32 mouse cellular contexts compared by ENCODE assay signal in genomic region chr8:128471186-128471585, GRCm38 (mm10).
A peak's percentile ranks its signal among the peaks of the same experiment; 100 is the strongest.
DNase-seq lines count a peak whose midpoint lies in the region; ATAC-seq and TF ChIP-seq lines count a peak whose summit lies in the region.
"Had no signal": no experiment of that assay in that cellular context is flagged by ENCODE, and none has a peak within 500 bp of the region (broad histone marks: within the 10 kb centered on the region; RNA-seq: fewer than 3 reads in every experiment).

No protein-coding gene starts in this region.

- no peak overlapping the region for H3K27ac ChIP-seq in forebrain, embryonic 14.5 days (ENCODE audit: low read depth, low read length)
- H3K27ac ChIP-seq in forebrain, embryonic 11.5 days (ENCODE audit: low read depth, low read length) = no peak overlapping the region
- peak overlapping the region; percentile 65; the same call in 1 of the 2 replicates for H3K27ac ChIP-seq in heart, postnatal 0 days (ENCODE audit: low read depth)
- H3K27ac ChIP-seq in heart, embryonic 10.5 days = no peak overlapping the region
- H3K27ac ChIP-seq in forebrain, postnatal 0 days (ENCODE audit: low read depth, low read length) = no peak overlapping the region
- H3K27ac ChIP-seq: embryonic facial prominence, embryonic 10.5 days; embryonic facial prominence, embryonic 13.5 days; gastrocnemius, adult 2 months; hindbrain, embryonic 10.5 days; hindbrain, embryonic 13.5 days; intestine, embryonic 15.5 days had no signal

- no peaks in the 10 kb centered on the region for H3K27me3 ChIP-seq in forebrain, embryonic 14.5 days (replicated peaks; ENCODE audit: control insufficient read depth, insufficient read depth, low read length)
- no peaks in the 10 kb centered on the region for H3K27me3 ChIP-seq in forebrain, embryonic 11.5 days (ENCODE audit: control insufficient read depth, insufficient read depth, low read length)
- H3K27me3 ChIP-seq in heart, postnatal 0 days (ENCODE audit: control insufficient read depth, insufficient read depth, low read length) = no peaks in the 10 kb centered on the region
- H3K27me3 ChIP-seq in heart, embryonic 10.5 days (ENCODE audit: insufficient read depth, poor library complexity, severe bottlenecking) = no peaks in the 10 kb centered on the region
- H3K27me3 ChIP-seq in forebrain, postnatal 0 days (ENCODE audit: insufficient read depth, low read length) = no peaks in the 10 kb centered on the region
- H3K27me3 ChIP-seq: CH12.LX; embryonic facial prominence, embryonic 13.5 days; hindbrain, embryonic 13.5 days; intestine, embryonic 15.5 days; Patski had no signal

- H3K4me3 ChIP-seq in forebrain, embryonic 14.5 days (ENCODE audit: low read depth, low read length) = no peak overlapping the region
- no peak overlapping the region for H3K4me3 ChIP-seq in forebrain, embryonic 11.5 days (ENCODE audit: low read depth, low read length)
- H3K4me3 ChIP-seq in heart, postnatal 0 days (ENCODE audit: low read depth, low read length) = no peak overlapping the region
- no peak overlapping the region for H3K4me3 ChIP-seq in heart, embryonic 10.5 days
- H3K4me3 ChIP-seq in forebrain, postnatal 0 days (ENCODE audit: low read depth, low read length) = no peak overlapping the region
- H3K4me3 ChIP-seq: embryonic facial prominence, embryonic 10.5 days; embryonic facial prominence, embryonic 13.5 days; erythroblast, embryonic 14.5 days; gastrocnemius, adult 2 months; heart, adult 2 months; hindbrain, embryonic 10.5 days; hindbrain, embryonic 13.5 days; intestine, embryonic 15.5 days had no signal

- H3K9ac ChIP-seq in forebrain, embryonic 14.5 days (ENCODE audit: low read length) = no peak overlapping the region
- no peak overlapping the region for H3K9ac ChIP-seq in forebrain, embryonic 11.5 days (ENCODE audit: low read length)
- H3K9ac ChIP-seq in heart, postnatal 0 days (replicated peaks; ENCODE audit: low read depth, low read length) = no peak overlapping the region
- no peak overlapping the region for H3K9ac ChIP-seq in forebrain, postnatal 0 days
- H3K9ac ChIP-seq: embryonic facial prominence, embryonic 13.5 days; hindbrain, embryonic 13.5 days; intestine, embryonic 15.5 days had no signal

- H3K4me2 ChIP-seq in forebrain, embryonic 14.5 days (ENCODE audit: low read length) = no peak overlapping the region
- no peak overlapping the region for H3K4me2 ChIP-seq in forebrain, embryonic 11.5 days (ENCODE audit: low read depth, low read length, severe bottlenecking)
- H3K4me2 ChIP-seq in heart, postnatal 0 days (ENCODE audit: low read depth, low read length) = no peak overlapping the region
- no peak overlapping the region for H3K4me2 ChIP-seq in forebrain, postnatal 0 days (ENCODE audit: low read depth)
- H3K4me2 ChIP-seq: embryonic facial prominence, embryonic 13.5 days; heart, embryonic 11.5 days; hindbrain, embryonic 13.5 days; intestine, embryonic 15.5 days had no signal

- H3K4me1 ChIP-seq in forebrain, embryonic 14.5 days (ENCODE audit: control insufficient read depth, insufficient read depth, low read length) = no peaks in the 10 kb centered on the region
- no peaks in the 10 kb centered on the region for H3K4me1 ChIP-seq in forebrain, embryonic 11.5 days (replicated peaks; ENCODE audit: control insufficient read depth, insufficient read depth, low read length)
- H3K4me1 ChIP-seq in heart, postnatal 0 days (ENCODE audit: control insufficient read depth, insufficient read depth) = peaks cover 4% of the 10 kb centered on the region; the same call in 1 of the 2 replicates
- H3K4me1 ChIP-seq in heart, embryonic 10.5 days = 0 out of 2 replicates have a peak, but pooled peaks cover 3% of the 10 kb centered on the region
- H3K4me1 ChIP-seq in forebrain, postnatal 0 days (ENCODE audit: insufficient read depth) = no peaks in the 10 kb centered on the region
- H3K4me1 ChIP-seq: hindbrain, embryonic 13.5 days; intestine, embryonic 15.5 days had no signal

- no peak for TF ChIP-seq EP300 in heart, postnatal 0 days (IDR thresholded peaks at IDR 0.05; ENCODE audit: low read depth)

- WGBS in forebrain, embryonic 14.5 days = 75% methylated on average over 2 of the region's 2 CpGs
- WGBS in forebrain, embryonic 11.5 days = 86% methylated on average over 2 of the region's 2 CpGs
- 69% methylated on average over 2 of the region's 2 CpGs for WGBS in heart, postnatal 0 days
- 81% methylated on average over 2 of the region's 2 CpGs for WGBS in heart, embryonic 10.5 days
- 57% methylated on average over 2 of the region's 2 CpGs for WGBS in forebrain, postnatal 0 days

- peak; percentile 77 for DNase-seq in forebrain, embryonic 14.5 days (ENCODE audit: low spot score)
- DNase-seq in forebrain, embryonic 11.5 days (ENCODE audit: low spot score) = no peak
- DNase-seq in heart, postnatal 0 days (ENCODE audit: low spot score) = no peak
- no peak for DNase-seq in heart, embryonic 10.5 days (ENCODE audit: low spot score)
- peak; percentile 81 for DNase-seq in brain, embryonic 14.5 days (ENCODE audit: low read depth)
- DNase-seq in forebrain, postnatal 0 days = peak; percentile 23
- no peak for DNase-seq in thymus, postnatal 4 days
- DNase-seq: adrenal gland, postnatal 10 days; adrenal gland, postnatal 36 days; B cell, adult 2 months; cerebellum, adult 11-12 months; cerebellum, adult 8-10 months; cerebellum, postnatal 10 days; cerebellum, postnatal 36 days; embryo, embryonic 11 days; gastrocnemius, adult 2 months; gastrocnemius, postnatal 14 days; heart, adult 2 months; heart, postnatal 10 days; heart, postnatal 36 days; kidney, adult 11 months had no signal

- no peak for TF ChIP-seq CTCF in heart, postnatal 0 days (IDR thresholded peaks at IDR 0.05; ENCODE audit: low read depth)
- no peak for TF ChIP-seq CTCF in brain, embryonic 14.5 days (IDR thresholded peaks at IDR 0.05; ENCODE audit: borderline replicate concordance, extremely low read depth, insufficient read depth, insufficient read length)
- TF ChIP-seq CTCF in forebrain, postnatal 0 days (IDR thresholded peaks at IDR 0.05; ENCODE audit: low read depth) = no peak

- H3K9me3 ChIP-seq in forebrain, embryonic 14.5 days (replicated peaks; ENCODE audit: control insufficient read depth, low read length) = no peaks in the 10 kb centered on the region
- no peaks in the 10 kb centered on the region for H3K9me3 ChIP-seq in forebrain, embryonic 11.5 days (ENCODE audit: control insufficient read depth, low read length)
- H3K9me3 ChIP-seq in heart, postnatal 0 days (replicated peaks; ENCODE audit: control insufficient read depth, low read length) = no peaks in the 10 kb centered on the region
- H3K9me3 ChIP-seq in heart, embryonic 10.5 days = no peaks in the 10 kb centered on the region
- no peaks in the 10 kb centered on the region for H3K9me3 ChIP-seq in forebrain, postnatal 0 days (ENCODE audit: low read length)
- H3K9me3 ChIP-seq: embryonic facial prominence, embryonic 10.5 days; embryonic facial prominence, embryonic 13.5 days; G1E; hindbrain, embryonic 10.5 days; hindbrain, embryonic 13.5 days; intestine, embryonic 15.5 days had no signal

- TF ChIP-seq POLR2A in brain, embryonic 14.5 days (IDR thresholded peaks at IDR 0.05; ENCODE audit: borderline replicate concordance, extremely low read depth, insufficient read depth, insufficient read length, poor library complexity, severe bottlenecking) = no peak

- H3K36me3 ChIP-seq in forebrain, embryonic 14.5 days (ENCODE audit: control insufficient read depth, insufficient read depth, low read length) = peaks cover 16% of the 10 kb centered on the region; the same call in 1 of the 2 replicates
- H3K36me3 ChIP-seq in forebrain, embryonic 11.5 days (ENCODE audit: control insufficient read depth, insufficient read depth, low read length) = no peaks in the 10 kb centered on the region
- H3K36me3 ChIP-seq in heart, postnatal 0 days (replicated peaks; ENCODE audit: control insufficient read depth, insufficient read depth, low read length) = peaks cover 86% of the 10 kb centered on the region
- H3K36me3 ChIP-seq in heart, embryonic 10.5 days = peaks cover 71% of the 10 kb centered on the region
- peaks cover 13% of the 10 kb centered on the region; the same call in 1 of the 2 replicates for H3K36me3 ChIP-seq in forebrain, postnatal 0 days (ENCODE audit: insufficient read depth)
- H3K36me3 ChIP-seq: G1E; intestine, embryonic 15.5 days had no signal

- ATAC-seq in forebrain, embryonic 14.5 days = peak; percentile 85
- no peak for ATAC-seq in forebrain, embryonic 11.5 days (replicated peaks; ENCODE audit: low FRiP score)
- ATAC-seq in heart, postnatal 0 days (ENCODE audit: insufficient read depth, low read depth) = no peak
- peak; percentile 80 for ATAC-seq in forebrain, postnatal 0 days
- ATAC-seq: hindbrain, embryonic 16.5 days; intestine, embryonic 15.5 days; Patski had no signal

Comparison
In these comparisons a context has a peak if more than half of its experiments do, and no peak if none do; other contexts are left out.
1. ATAC-seq: peak in forebrain, embryonic 14.5 days (single experiment) and forebrain, postnatal 0 days (single experiment); none in forebrain, embryonic 11.5 days (single experiment) and heart, postnatal 0 days (single experiment).
2. DNase-seq: peak in forebrain, embryonic 14.5 days (single experiment), brain, embryonic 14.5 days (single experiment) and forebrain, postnatal 0 days (single experiment); none in forebrain, embryonic 11.5 days (single experiment), heart, postnatal 0 days (single experiment), heart, embryonic 10.5 days (single experiment) and thymus, postnatal 4 days (single experiment).